Mouse (Mus musculus): ENCODE measurements around the gene Atp6v1a. TPM values are rescaled to one million over a fixed set of nuclear protein-coding genes. Genes with fewer than 3 reads are reported as not detected.
A peak's percentile ranks its signal among the peaks of the same experiment; 100 is the strongest.

The Atp6v1a gene
- total RNA-seq, 2 experiments from 2014 or later = 28.0 to 30.3 TPM

GRCm38 (mm10) chr16:44101181-44101710, 38.3 kb downstream of the Atp6v1a start:
- intact Hi-C loops (cut with DNase I) = loop anchor here (5.0 kb wide), 1 partner anchor 46 kb away; no protein-coding TSS in a partner anchor
- no peak for DNase-seq (ENCODE audit: low spot score)

DNA sequence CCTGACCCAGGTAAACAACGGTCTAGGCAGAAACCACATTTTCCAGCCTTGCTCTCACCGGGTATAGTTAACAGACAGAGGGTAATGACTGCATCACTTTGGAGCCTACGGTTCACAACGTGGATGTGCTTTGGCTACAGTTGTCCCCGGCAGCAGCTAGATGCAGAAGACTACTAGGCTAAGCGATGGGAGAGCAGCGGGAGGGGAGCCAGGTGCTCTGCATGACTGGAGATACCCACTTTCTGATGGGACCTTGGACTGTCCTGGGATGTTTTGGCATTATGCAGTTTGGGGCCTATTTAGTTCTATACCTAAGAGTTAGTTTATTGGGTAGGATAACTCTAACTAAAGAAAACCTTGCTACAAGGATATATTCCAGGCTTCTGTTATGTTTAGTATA, 40.1 kb downstream of the Atp6v1a start:
- no peak for DNase-seq (ENCODE audit: low spot score)
- intact Hi-C loops (cut with DNase I) = no loop called here

DNA sequence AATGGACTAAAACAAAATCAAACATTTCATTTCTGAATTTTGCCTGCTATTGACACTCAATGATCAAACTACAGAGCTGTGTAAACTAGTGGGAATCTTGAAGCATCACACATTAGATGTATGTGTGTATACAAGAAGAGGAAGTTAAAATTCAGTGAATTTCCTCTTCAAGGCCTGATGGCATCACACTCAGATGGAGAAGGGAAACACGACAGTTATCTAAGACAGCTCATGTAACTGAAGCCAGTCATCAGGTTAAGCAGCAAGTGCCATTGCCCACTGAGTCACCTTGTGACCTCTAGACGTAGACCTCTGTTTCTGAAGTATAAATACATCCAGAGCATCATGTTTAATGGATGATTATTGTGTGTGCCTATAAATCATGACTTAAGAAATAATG, 51.9 kb downstream of the Atp6v1a start:
- intact Hi-C loops (cut with DNase I) = no loop called here
- no peak for DNase-seq (ENCODE audit: low spot score)

DNA sequence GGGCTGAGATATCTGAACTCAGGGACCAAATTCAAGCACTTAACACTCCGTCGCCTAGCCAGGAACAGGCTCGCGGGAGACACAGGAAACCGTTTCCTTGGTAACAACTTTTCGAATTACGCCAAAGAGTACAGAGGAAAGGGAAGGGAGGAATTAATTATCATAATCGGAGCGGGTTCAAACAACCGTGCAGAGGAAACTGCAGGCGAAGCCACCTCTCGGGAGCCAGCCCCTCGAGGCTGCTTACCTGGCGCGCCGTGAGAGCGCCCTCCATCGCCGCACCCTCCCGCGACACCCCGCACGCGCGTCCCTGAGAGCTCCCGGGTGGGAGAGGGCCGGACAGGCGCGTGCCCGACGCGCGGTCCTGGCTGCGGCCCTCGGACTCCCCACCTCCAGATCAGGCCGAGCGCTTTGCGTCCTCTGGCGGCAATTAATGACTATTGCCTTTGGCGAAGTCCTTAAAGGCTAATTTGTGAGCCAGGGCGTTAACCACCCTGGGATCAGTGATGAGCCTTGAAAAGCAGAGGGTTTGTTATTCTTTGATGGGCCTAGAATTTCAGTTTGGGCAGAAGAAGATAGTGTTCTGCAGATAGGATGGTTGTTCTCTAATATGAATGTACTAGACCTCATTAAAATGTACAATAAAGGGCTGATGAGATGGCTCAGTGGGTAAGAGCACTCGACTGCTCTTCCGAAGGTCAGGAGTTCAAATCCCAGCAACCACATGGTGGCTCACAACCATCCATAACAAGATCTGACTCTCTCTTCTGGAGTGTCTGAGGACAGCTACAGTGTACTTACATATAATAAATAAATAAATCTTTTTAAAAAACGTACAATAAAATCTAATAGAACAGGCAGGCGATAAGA, 76.2 kb downstream of the Atp6v1a start, which contains the start of gene Gramd1c:
Gramd1c (minus strand) TSS at position 321 of the 870 bp plus-strand sequence.
- DNase-seq (ENCODE audit: low spot score) = peak; percentile 51
- intact Hi-C loops (cut with DNase I) = no loop called here

- no peak for DNase-seq (ENCODE audit: low spot score)
- intact Hi-C loops (cut with DNase I) = no loop called here
These were observed 78.2 kb downstream of the Atp6v1a start for GRCm38 (mm10) chr16:44061341-44061740.

DNA sequence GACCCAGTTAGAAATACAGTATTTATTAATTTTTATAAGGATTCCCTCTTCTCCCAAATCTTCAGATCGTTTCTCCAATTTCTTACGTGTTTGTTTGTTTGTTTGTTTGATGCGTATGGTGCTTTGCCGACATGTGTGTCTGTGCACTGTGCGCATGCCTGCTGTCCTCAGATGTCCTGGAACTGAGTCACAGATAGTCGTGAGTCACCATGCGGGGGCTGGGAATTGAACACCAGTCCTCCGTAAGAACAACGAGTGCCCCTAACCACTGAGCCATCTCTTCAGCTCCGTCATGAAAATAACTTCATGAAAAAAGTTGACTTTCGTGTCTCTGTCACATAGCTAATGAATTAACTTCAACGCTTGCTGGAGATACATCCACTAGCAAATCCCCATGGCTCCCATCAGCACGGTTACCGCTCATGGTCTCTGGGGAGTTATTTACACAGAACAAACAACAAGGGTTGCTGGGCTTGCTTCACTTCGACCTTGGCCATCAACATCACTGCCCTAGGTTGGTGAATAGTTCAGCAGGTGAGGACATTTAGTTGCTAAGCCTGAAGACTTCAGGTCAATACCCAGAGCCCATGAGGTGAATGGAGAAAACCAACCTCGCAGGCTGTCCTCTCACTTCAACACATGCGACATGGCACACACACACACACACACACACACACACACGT, 78.8 kb downstream of the Atp6v1a start:
- intact Hi-C loops (cut with DNase I) = no loop called here
- no peak for DNase-seq (ENCODE audit: low spot score)

- no peak for DNase-seq (ENCODE audit: low spot score)
- intact Hi-C loops (cut with DNase I) = loop anchor here (2.0 kb wide), 1 partner anchor 172 kb away; no protein-coding TSS in a partner anchor
These were observed 80.8 kb downstream of the Atp6v1a start for GRCm38 (mm10) chr16:44058745-44059144.

DNA sequence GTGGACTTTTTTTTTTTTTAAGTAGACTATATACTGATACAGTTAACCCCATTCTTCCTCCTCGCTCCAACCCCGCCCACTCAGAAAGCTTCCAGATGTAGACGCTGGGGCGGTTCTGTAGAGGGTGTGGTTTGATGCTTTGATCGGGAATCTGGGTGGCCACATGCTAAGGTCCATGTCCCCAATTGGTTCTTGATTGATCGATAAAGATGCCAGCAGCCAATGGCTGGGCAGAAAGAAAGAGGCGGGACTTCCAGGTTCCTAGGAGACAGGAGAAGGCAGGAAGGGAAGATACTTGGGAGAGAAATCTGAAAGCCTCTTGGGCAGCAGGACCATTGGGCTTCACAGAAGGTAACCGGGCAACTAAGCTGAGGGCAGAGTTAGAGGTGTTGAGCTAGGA, 83.7 kb downstream of the Atp6v1a start:
- intact Hi-C loops (cut with DNase I) = no loop called here
- DNase-seq (ENCODE audit: low spot score) = no peak

GRCm38 (mm10) chr16:44053265-44053664, 86.2 kb downstream of the Atp6v1a start:
- intact Hi-C loops (cut with DNase I) = no loop called here

GRCm38 (mm10) chr16:44052390-44052789, 87.1 kb downstream of the Atp6v1a start:
- DNase-seq (ENCODE audit: low spot score) = no peak
- intact Hi-C loops (cut with DNase I) = no loop called here

More at GRCm38 (mm10) chr16:44053265-44053664, 86.2 kb downstream of the Atp6v1a start:
- DNase-seq (ENCODE audit: low spot score) = no peak

DNA sequence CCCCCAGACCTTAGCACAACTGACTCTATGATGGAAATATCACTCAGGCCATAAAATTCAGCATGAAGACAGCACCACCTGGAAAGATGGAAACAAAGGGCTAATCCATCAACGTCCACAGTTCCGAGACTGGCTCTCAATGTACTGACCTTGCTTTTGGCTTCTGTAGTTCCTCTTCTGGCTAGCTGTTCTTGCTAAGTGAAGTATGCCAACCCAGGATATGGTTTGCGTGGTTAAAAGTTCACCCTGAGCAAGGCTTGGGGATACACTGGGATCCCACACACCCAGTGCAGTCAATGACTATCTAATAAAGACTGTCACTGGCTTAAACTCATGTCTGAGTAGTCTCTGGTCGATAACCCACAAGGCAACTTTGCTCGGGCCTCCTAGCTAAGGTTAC, 89.4 kb downstream of the Atp6v1a start:
- no peak for DNase-seq (ENCODE audit: low spot score)
- intact Hi-C loops (cut with DNase I) = no loop called here

DNA sequence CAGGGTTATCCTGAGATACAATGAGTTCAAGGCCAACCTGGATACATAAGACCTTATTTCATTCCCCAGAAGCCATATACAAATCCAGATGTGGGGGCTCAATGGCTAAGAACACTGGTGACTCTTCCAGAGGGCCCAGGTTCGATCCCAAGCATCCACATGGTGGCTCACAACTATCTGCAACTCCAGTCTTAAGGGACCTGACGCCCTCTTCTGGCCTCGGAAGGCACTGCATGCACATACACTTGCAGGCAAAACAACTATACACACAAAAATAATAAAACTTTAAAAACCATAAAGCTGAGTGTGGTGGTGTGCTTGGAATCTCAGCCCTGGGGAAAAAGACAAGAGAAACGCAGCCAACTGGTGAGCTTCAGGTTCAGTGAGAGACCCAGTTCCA, 100.4 kb downstream of the Atp6v1a start:
- intact Hi-C loops (cut with DNase I) = no loop called here
- no peak for DNase-seq (ENCODE audit: low spot score)

Other genes with a start within 250 kb of the Atp6v1a start
- 1 to 10 TPM; 2.2 to 3.3 TPM for gene Ccdc191, start 249.9 kb downstream of the Atp6v1a start, total RNA-seq (2021)
- gene Qtrt2, start 212.9 kb downstream of the Atp6v1a start, total RNA-seq (2021) = 10 to 100 TPM; 15.4 to 15.5 TPM
- under 1 TPM; 0.28 to 0.52 TPM for gene Zdhhc23, start 159.9 kb downstream of the Atp6v1a start, total RNA-seq (2021)
- gene Gramd1c, start 76.4 kb downstream of the Atp6v1a start, total RNA-seq (2021) = under 1 TPM; 0.39 to 0.73 TPM
- 10 to 100 TPM; 56.0 to 60.1 TPM for gene Naa50, start 125 bp upstream of the Atp6v1a start, total RNA-seq (2021)
- gene Usf3, start 33.5 kb upstream of the Atp6v1a start, total RNA-seq (2021) = 10 to 100 TPM; 16.4 to 20.9 TPM
- gene Sidt1, start 193.5 kb upstream of the Atp6v1a start, total RNA-seq (2021) = under 1 TPM; 0.23 to 0.31 TPM
- gene Spice1, start 207.4 kb upstream of the Atp6v1a start, total RNA-seq (2021) = 10 to 100 TPM in 1 of 2 experiments, 1 to 10 TPM in 1; 8.7 to 11.7 TPM

Measured in heart, postnatal 25 days (tissue).